Mouse (Mus musculus): Measurements from ENCODE around the gene Rnf187. TPM values are rescaled to one million over a fixed set of nuclear protein-coding genes. Genes with fewer than 3 reads are reported as not detected.

Rnf187 gene
- polyA plus RNA-seq, 1 experiment from 2014 or later = 213 TPM

GRCm38 (mm10) chr11:58939088-58939439, 348 bp upstream of the Rnf187 start:
- Histone ChIP-seq H3K27ac (replicated peaks in 1 of 2; ENCODE audit: control insufficient read depth in 1 of 2, insufficient read depth in 1 of 2, low read depth in 2 of 2, low read length in 2 of 2) (peak overlapping the region; percentile 61 to 98), H3K9me3 (ENCODE audit: control insufficient read depth, low read length) (no peaks in the 10 kb centered on the region), H3K36me3 (ENCODE audit: control insufficient read depth, insufficient read depth, low read length) (peaks cover 28% of the 10 kb centered on the region), H3K4me2 (ENCODE audit: low read length) (peak overlapping the region; percentile 99), H3K4me1 (ENCODE audit: control insufficient read depth in 2 of 2, insufficient read depth in 2 of 2, low read length in 2 of 2) (peaks cover 6 to 13% of the 10 kb centered on the region in 2 experiments), H3K27me3 (ENCODE audit: control insufficient read depth, insufficient read depth, low read length) (peaks cover 5% of the 10 kb centered on the region; the same call in 1 of the 2 replicates), H3K9ac (ENCODE audit: low read length) (peak overlapping the region; percentile 98), H3K4me3 (ENCODE audit: control insufficient read depth in 1 of 2, insufficient read depth in 1 of 2, low read depth in 1 of 2, low read length in 2 of 2) (peak overlapping the region; percentile 72 to 93)
- 18% methylated on average over 6 of the region's 6 CpGs for WGBS
- no peak for ATAC-seq (ENCODE audit: insufficient number of reproducible peaks, insufficient read depth, low FRiP score, low read depth)

- 2% methylated on average over 13 of the region's 13 CpGs for WGBS
- no peaks in the 10 kb centered on the region for H3K9me3 ChIP-seq (ENCODE audit: control insufficient read depth, low read length)
- H3K36me3 ChIP-seq (ENCODE audit: control insufficient read depth, insufficient read depth, low read length) = peaks cover 40% of the 10 kb centered on the region
- peaks cover 6 to 13% of the 10 kb centered on the region in 2 experiments for H3K4me1 ChIP-seq (ENCODE audit: control insufficient read depth in 2 of 2, insufficient read depth in 2 of 2, low read length in 2 of 2)
- ATAC-seq (ENCODE audit: insufficient number of reproducible peaks, insufficient read depth, low FRiP score, low read depth) = no peak
- peak overlapping the region; percentile 99 for H3K4me2 ChIP-seq (ENCODE audit: low read length)
- no peaks in the 10 kb centered on the region for H3K27me3 ChIP-seq (ENCODE audit: control insufficient read depth, insufficient read depth, low read length)
- peak overlapping the region; percentile 72 to 93 for H3K4me3 ChIP-seq (ENCODE audit: control insufficient read depth in 1 of 2, insufficient read depth in 1 of 2, low read depth in 1 of 2, low read length in 2 of 2)
- H3K9ac ChIP-seq (ENCODE audit: low read length) = peak overlapping the region; percentile 98
- H3K27ac ChIP-seq (replicated peaks in 1 of 2; ENCODE audit: control insufficient read depth in 1 of 2, insufficient read depth in 1 of 2, low read depth in 2 of 2, low read length in 2 of 2) = peak overlapping the region; percentile 72 to 98; a peak in 3 of 4 replicates
Observed at GRCm38 (mm10) chr11:58937909-58938308, 807 bp downstream of the Rnf187 start.

- H3K9me3 ChIP-seq (ENCODE audit: control insufficient read depth, low read length) = no peaks in the 10 kb centered on the region
- no peak overlapping the region for H3K4me3 ChIP-seq (ENCODE audit: control insufficient read depth in 1 of 2, insufficient read depth in 1 of 2, low read depth in 1 of 2, low read length in 2 of 2)
- WGBS = 74% methylated on average over 4 of the region's 4 CpGs
- peaks cover 3 to 7% of the 10 kb centered on the region in 2 experiments; a peak in 2 of 4 replicates for H3K4me1 ChIP-seq (ENCODE audit: control insufficient read depth in 2 of 2, insufficient read depth in 2 of 2, low read length in 2 of 2)
- no peak overlapping the region for H3K27ac ChIP-seq (replicated peaks in 1 of 2; ENCODE audit: control insufficient read depth in 1 of 2, insufficient read depth in 1 of 2, low read depth in 2 of 2, low read length in 2 of 2)
- ATAC-seq (ENCODE audit: insufficient number of reproducible peaks, insufficient read depth, low FRiP score, low read depth) = no peak
- H3K4me2 ChIP-seq (ENCODE audit: low read length) = no peak overlapping the region
- peaks cover 56% of the 10 kb centered on the region for H3K36me3 ChIP-seq (ENCODE audit: control insufficient read depth, insufficient read depth, low read length)
- no peak overlapping the region for H3K9ac ChIP-seq (ENCODE audit: low read length)
- no peaks in the 10 kb centered on the region for H3K27me3 ChIP-seq (ENCODE audit: control insufficient read depth, insufficient read depth, low read length)
Observed at GRCm38 (mm10) chr11:58931576-58931975, 7.1 kb downstream of the Rnf187 start.

- no peak overlapping the region for H3K4me2 ChIP-seq (ENCODE audit: low read length)
- H3K4me1 ChIP-seq (ENCODE audit: control insufficient read depth in 2 of 2, insufficient read depth in 2 of 2, low read length in 2 of 2) = peaks cover 3 to 4% of the 10 kb centered on the region in 2 experiments; a peak in 2 of 4 replicates
- ATAC-seq (ENCODE audit: insufficient number of reproducible peaks, insufficient read depth, low FRiP score, low read depth) = no peak
- no peaks in the 10 kb centered on the region for H3K9me3 ChIP-seq (ENCODE audit: control insufficient read depth, low read length)
- H3K27me3 ChIP-seq (ENCODE audit: control insufficient read depth, insufficient read depth, low read length) = no peaks in the 10 kb centered on the region
- H3K36me3 ChIP-seq (ENCODE audit: control insufficient read depth, insufficient read depth, low read length) = peaks cover 44% of the 10 kb centered on the region
- no peak overlapping the region for H3K9ac ChIP-seq (ENCODE audit: low read length)
- no peak overlapping the region for H3K27ac ChIP-seq (replicated peaks in 1 of 2; ENCODE audit: control insufficient read depth in 1 of 2, insufficient read depth in 1 of 2, low read depth in 2 of 2, low read length in 2 of 2)
- WGBS = 78% methylated on average over 3 of the region's 3 CpGs
- no peak overlapping the region for H3K4me3 ChIP-seq (ENCODE audit: control insufficient read depth in 1 of 2, insufficient read depth in 1 of 2, low read depth in 1 of 2, low read length in 2 of 2)
Observed at GRCm38 (mm10) chr11:58930254-58930653, 8.5 kb downstream of the Rnf187 start.

- no peak overlapping the region for H3K9ac ChIP-seq (ENCODE audit: low read length)
- H3K27ac ChIP-seq (replicated peaks in 1 of 2; ENCODE audit: control insufficient read depth in 1 of 2, insufficient read depth in 1 of 2, low read depth in 2 of 2, low read length in 2 of 2) = no peak overlapping the region
- no peaks in the 10 kb centered on the region for H3K9me3 ChIP-seq (ENCODE audit: control insufficient read depth, low read length)
- no peak overlapping the region for H3K4me2 ChIP-seq (ENCODE audit: low read length)
- H3K27me3 ChIP-seq (ENCODE audit: control insufficient read depth, insufficient read depth, low read length) = no peaks in the 10 kb centered on the region
- no peak for ATAC-seq (ENCODE audit: insufficient number of reproducible peaks, insufficient read depth, low FRiP score, low read depth)
- peaks cover 3 to 4% of the 10 kb centered on the region in 2 experiments; a peak in 2 of 4 replicates for H3K4me1 ChIP-seq (ENCODE audit: control insufficient read depth in 2 of 2, insufficient read depth in 2 of 2, low read length in 2 of 2)
- H3K36me3 ChIP-seq (ENCODE audit: control insufficient read depth, insufficient read depth, low read length) = peaks cover 39% of the 10 kb centered on the region
- WGBS = 51% methylated on average over 3 of the region's 3 CpGs
- no peak overlapping the region for H3K4me3 ChIP-seq (ENCODE audit: control insufficient read depth in 1 of 2, insufficient read depth in 1 of 2, low read depth in 1 of 2, low read length in 2 of 2)
Observed at GRCm38 (mm10) chr11:58929641-58930040, 9.1 kb downstream of the Rnf187 start.

GRCm38 (mm10) chr11:58929055-58929454, 9.7 kb downstream of the Rnf187 start:
- Histone ChIP-seq H3K4me2 (ENCODE audit: low read length) (no peak overlapping the region), H3K4me1 (ENCODE audit: control insufficient read depth in 2 of 2, insufficient read depth in 2 of 2, low read length in 2 of 2) (peaks cover 3 to 4% of the 10 kb centered on the region in 2 experiments; a peak in 2 of 4 replicates), H3K9me3 (ENCODE audit: control insufficient read depth, low read length) (no peaks in the 10 kb centered on the region), H3K36me3 (ENCODE audit: control insufficient read depth, insufficient read depth, low read length) (peaks cover 33% of the 10 kb centered on the region), H3K27me3 (ENCODE audit: control insufficient read depth, insufficient read depth, low read length) (no peaks in the 10 kb centered on the region), H3K27ac (replicated peaks in 1 of 2; ENCODE audit: control insufficient read depth in 1 of 2, insufficient read depth in 1 of 2, low read depth in 2 of 2, low read length in 2 of 2) (no peak overlapping the region), H3K9ac (ENCODE audit: low read length) (no peak overlapping the region), H3K4me3 (ENCODE audit: control insufficient read depth in 1 of 2, insufficient read depth in 1 of 2, low read depth in 1 of 2, low read length in 2 of 2) (no peak overlapping the region)
- 61% methylated on average over 4 of the region's 4 CpGs for WGBS
- no peak for ATAC-seq (ENCODE audit: insufficient number of reproducible peaks, insufficient read depth, low FRiP score, low read depth)

GRCm38 (mm10) chr11:58927790-58928651, 10.7 kb downstream of the Rnf187 start:
- H3K9me3 ChIP-seq (ENCODE audit: control insufficient read depth, low read length) = no peaks in the 10 kb centered on the region
- no peaks in the 10 kb centered on the region for H3K27me3 ChIP-seq (ENCODE audit: control insufficient read depth, insufficient read depth, low read length)
- peak overlapping the region; percentile 57 for H3K4me2 ChIP-seq (ENCODE audit: low read length)
- H3K4me1 ChIP-seq (ENCODE audit: control insufficient read depth in 2 of 2, insufficient read depth in 2 of 2, low read length in 2 of 2) = peaks cover 3 to 4% of the 10 kb centered on the region in 2 experiments; a peak in 2 of 4 replicates
- peak overlapping the region; percentile 15 to 48; a peak in 3 of 4 replicates for H3K27ac ChIP-seq (replicated peaks in 1 of 2; ENCODE audit: control insufficient read depth in 1 of 2, insufficient read depth in 1 of 2, low read depth in 2 of 2, low read length in 2 of 2)
- WGBS = 24% methylated on average over 20 of the region's 20 CpGs
- H3K9ac ChIP-seq (ENCODE audit: low read length) = peak overlapping the region; percentile 45; the same call in 1 of the 2 replicates
- peaks cover 23% of the 10 kb centered on the region for H3K36me3 ChIP-seq (ENCODE audit: control insufficient read depth, insufficient read depth, low read length)
- peak; percentile 66; the same call in 1 of the 2 replicates for ATAC-seq (ENCODE audit: insufficient number of reproducible peaks, insufficient read depth, low FRiP score, low read depth)
- peak overlapping the region; percentile 17 to 26 for H3K4me3 ChIP-seq (ENCODE audit: control insufficient read depth in 1 of 2, insufficient read depth in 1 of 2, low read depth in 1 of 2, low read length in 2 of 2)

Data from heart, embryonic 14.5 days (tissue).